Mouse (Mus musculus) layer of hippocampus, adult 8-10 months (tissue): Measurements from ENCODE around the gene Gm10260. TPM values are rescaled to one million over a fixed set of nuclear protein-coding genes. Genes with fewer than 3 reads are reported as not detected.

ENCODE experiments used
- DNase-seq, 2 experiments: peaks; one replicate each; pipeline ENCODE4 v3.0.0; 2022; ENCODE audit warnings: low spot score in 2 of 2
- total RNA-seq, 4 experiments: library from RNA; stranded (reverse); gene quantifications; 2 replicates each; pipeline ENCODE4 v1.2.4; 2022

Gm10260 gene
- 10 to 100 TPM; 68.0 to 99.9 (median 83.6) TPM for total RNA-seq

DNA sequence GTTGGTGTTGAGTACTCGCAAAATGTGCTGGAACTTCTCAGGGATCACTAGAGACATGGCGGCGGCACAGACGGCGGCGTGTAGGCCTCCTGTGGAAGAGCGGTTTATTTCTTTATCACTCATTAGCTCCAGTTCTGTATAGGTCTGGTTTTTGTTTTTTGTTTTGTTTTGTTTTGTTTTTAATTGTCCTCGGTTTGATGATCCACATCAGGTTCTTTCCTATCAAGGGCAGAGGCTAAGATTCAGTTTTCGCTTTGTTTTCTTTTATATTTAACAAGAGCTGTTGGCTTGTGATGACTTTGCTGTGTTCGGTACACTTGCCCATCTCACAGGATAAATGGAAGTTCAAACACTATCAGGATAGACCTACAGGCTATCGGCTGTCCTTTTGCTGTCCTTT, at the start of gene Gm10260:
Gene Gm10260, minus strand, starts transcription at position 101 of the 400 bp plus-strand sequence.
- no peak for DNase-seq

DNA sequence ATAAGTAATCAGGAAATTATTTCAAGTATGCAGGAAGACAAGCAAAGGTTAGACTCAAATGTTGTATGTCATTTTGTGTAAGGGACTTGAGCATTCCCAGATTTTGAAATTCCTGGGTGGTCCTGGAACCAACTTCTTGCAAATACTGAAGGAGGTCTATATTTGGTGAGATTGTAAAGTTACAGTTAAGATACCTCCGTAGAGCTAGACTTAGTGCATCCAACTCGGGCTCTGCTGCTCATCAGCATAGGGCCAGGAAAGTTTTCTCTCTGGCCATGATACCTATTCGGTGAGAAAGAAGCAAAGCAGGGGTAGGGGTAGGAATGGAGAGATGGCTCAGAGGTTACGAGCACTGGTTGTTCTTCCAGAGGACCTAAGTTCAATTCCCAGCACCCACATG, 49.4 kb upstream of the Gm10260 start:
- no peak for DNase-seq

DNA sequence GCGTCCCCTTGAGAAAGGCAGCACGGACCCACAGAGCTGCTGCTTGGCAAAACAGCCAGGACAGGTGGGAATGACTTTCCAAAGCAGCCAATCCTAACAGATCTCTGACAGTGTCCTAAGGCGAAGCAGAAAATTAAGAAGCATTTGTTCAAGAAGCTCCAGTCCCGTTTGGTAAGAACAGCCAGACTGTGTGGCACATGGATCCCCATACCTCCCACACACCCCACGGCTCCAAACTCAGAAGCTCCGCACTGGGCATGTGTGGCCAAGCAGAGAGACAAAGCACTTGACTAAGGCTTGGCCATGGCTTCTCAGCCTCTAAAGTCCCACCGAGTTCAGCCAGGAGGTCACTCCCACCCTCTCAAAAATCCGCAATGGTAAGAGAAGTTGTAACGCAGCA, 45.5 kb upstream of the Gm10260 start:
- DNase-seq: peak; percentile 64 to 66

DNA sequence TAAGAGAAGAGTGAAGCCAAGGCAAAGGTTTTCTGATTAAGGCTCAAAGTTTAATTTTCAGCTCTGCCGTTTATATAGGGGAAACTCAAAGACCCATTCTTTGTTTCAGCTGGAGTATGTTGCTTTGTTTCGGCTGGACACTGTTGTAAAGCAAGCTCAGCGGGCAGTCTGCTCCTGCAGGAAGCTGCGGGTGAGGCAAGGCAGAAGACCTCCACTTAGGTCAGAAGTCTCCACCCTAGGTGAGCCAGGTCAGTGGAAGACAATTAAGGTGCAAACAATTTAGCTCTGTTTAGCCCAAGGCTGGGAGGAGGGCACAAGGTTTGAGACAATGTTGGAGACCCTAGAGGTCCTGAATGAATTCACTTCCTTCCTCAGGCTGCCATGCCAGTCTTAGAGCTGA, 42.0 kb upstream of the Gm10260 start:
- no peak for DNase-seq

DNA sequence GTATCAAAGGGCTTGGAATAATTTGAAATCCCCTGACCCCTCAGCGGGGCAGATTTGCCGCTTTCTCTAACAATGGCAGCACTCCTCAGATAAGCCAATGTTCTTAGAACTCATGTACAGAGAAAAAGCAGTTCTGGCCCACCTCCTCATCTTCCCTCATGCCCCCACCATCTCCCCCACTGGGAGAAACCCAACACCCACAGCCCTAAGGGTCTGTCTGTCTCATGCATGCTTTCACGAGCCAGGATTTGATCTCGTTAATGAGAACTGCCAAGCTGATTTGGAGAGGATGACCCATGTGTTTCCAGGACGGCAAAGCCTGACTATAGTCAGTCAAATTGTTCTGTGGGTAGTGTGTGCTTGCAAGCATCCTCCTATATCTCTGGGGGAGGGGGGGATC, 37.0 kb upstream of the Gm10260 start:
- no peak for DNase-seq

DNA sequence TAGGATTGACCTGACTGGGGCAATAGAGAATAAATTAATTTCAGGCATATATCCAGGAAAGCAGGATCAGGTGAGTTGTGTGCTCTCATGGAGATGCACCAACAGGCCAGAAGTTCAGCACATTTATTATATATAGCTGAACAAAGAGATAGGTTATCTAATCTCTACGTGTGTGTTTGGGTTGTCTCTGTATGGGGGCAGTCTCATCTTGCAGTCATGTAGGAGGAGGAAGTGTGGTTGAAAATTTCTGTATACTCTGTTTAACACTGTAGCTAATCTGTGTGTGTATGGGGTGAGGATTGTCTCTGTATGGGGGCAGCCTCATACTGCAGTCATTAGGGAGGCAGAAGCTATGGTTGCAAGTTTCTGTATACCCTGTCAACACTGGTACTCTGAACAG, 34.3 kb upstream of the Gm10260 start:
- no peak for DNase-seq

DNA sequence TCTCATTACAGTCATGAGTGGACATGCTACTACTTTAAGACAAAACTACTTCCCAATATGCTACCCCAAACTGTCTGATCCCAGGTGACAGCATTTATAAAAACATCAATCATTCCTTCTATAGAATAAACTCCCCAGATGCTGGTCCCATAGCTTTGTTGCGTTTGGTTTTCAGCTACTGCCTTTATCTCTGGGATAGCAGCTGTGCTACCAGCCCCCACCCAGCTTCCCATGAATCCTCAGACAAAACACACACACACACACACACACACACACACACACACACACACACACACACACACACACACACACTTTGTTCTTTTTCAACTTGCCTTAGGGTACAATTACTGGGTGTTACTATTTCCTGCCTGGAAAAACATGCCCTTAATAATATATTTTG, 33.5 kb upstream of the Gm10260 start:
- no peak for DNase-seq

DNA sequence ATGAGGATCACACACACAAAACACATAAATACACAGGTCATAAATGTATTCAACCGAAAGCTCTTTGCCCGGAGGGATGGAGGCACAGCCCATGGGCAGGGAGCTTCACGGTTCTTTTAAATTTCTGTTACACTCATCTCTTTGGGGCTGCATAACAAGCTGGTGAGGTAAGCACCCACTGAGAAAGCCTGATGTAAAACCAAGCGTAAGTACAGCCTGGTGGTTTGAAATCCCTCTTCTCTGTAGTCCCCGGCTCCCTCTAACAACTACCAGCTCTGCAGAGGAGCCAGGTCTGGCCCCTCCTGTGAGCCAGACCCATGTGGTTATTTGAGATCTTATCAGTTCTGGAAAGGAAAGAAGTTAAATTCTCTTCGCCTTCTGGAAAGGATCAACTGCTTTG, 31.2 kb upstream of the Gm10260 start:
- no peak for DNase-seq

DNA sequence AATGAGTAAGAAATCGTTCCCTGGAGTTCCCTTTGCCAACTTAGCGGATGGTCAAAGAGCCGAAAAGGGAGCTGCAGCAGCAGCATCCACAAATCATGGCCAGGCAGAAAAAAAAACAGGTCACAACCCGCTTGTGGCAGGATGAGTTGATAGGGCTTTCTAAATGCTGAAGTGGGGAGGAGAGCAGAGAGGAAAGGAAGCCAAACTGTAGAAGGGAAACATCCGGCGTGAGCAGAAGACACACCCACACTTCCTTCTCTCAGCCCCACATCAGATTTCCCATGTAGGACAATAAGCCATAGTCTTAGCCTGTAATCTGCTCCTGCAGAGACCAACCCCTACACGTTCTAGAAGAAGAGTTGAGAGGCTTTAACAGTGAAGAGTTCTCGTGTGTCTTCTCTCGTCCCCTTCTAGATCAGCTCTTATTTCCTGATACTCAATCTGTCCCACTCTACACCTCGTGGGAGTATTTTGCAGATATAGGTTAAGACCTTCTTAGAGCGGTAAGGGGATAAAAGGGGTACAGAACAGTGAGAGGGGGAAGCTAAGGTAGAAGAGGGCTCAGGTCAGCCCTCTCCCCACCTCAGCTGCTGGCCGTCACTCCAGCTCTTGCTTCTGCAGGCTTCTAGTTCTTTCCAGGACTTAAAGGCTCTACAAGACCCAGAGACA, 29.5 kb upstream of the Gm10260 start:
- no peak for DNase-seq

DNA sequence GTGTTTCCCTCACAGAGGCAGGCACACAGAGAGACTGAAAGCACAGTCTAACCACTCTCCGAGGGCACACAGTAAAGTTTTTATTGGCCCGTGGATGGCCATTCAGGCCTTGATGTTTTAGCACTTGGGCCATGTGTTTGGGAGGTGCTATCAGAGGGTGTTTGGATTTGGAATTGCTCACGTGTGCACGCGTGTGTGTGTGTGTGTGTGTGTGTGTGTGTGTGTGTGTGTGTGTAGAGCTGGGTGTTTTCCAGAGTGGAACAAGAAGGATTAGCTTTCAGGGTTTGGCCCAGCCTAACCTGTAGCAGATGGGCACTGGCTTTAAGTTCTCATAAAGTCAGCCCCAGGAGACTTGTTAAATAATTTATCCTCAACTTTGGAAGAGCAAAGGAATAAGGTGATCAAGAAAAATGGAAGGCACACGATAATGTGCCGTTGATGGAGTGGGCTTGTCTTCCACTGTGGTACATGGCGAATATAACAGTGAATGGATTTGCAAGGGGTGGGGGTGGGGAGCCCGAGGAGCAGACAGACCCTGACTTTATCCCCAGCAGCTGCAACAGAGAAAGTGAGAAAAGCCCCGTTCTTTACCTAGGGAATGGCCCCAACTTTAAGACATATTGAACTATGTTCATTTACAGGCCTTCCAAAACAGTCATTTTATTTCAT, 24.9 kb upstream of the Gm10260 start:
- DNase-seq: no peak

DNA sequence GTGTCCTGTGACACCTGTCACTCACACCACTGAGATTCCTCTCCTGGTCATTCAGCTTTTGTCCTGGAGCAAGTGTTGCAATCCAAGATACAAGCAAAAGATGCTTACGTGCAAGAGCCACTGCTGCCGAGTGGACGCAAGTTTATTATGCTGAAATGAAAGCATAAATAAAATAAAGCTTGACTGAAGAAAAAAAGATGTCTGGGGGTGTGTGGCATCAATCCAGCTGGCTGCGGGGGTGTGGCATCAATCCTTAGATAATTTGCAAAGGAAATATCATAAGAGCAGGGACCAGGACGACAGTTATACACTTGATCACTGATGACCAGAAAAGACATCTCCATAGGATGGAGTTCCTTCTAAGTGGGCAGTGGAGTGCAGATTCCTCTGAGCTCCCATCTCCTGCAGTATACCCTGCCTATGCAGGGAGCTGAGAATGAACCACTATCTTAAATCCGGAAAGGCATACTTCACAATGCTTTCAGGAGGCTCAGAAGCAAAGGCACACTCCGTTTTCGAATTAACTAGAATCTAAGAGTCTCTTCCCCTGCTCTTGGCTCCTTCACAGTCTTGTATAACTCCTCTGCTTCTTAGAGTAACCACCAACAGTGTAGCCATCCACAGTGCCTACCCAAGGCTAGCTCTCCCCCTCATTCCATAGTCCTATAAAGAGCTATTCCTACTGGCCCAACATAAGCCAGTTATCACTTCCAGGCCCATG, 23.2 kb upstream of the Gm10260 start:
- DNase-seq: peak in 1 of 2 experiments; percentile 38

DNA sequence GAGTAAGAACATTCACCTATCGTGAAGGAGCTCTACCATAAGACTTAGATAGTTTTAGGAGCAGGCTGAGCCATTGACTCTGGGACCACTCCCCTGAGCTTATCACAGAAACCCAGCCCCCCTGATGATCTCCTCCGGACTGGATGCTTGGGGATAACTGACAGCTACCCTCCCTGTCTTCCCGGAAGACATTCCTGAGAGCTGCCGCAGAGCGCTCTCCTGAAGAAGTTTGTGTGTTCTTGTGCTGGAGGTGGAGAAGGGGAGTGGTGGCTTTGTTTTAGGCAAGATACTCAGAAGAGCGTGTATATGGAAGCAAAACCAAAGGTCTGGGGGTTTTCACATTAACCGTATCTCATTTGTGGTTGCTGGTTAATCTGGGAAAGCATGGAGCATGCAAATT, 21.6 kb upstream of the Gm10260 start:
- no peak for DNase-seq

DNA sequence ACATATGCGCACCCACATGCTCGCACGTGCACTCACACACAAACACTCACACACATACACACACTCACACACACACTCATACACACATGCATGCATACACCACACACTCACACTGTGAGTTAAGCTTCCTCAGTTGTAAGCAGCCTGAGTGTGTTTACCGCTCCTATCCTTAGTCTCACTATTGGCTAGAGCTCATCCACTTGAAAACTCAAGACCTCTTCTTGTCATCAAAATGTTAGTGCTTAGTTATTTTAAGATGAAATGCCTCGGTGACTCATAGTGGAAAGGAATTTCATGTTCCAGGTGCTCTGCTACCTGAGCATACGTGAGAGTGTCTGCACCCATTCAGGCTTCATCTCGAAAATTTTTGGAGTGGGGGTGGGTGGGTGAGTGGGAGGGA, 21.2 kb upstream of the Gm10260 start:
- no peak for DNase-seq

DNA sequence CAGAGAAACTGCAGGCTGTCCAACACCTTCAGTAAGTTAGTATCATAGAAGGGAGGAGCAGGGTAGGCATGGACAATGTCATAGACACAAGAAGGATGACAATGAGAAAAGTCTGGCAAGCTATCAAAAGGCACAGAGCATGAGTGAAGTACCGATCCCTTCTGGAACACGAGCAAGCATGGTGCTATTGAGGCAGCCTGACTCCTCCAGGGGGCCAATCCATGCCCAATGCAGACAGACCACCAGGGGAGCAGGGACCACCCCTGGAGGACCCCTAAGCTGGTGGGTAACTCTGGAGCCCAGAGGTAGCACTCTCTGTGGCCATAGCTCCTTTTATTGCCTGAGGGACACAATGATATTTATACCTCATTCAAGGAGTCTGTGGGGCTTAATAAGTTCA, 20.1 kb upstream of the Gm10260 start:
- DNase-seq: no peak

DNA sequence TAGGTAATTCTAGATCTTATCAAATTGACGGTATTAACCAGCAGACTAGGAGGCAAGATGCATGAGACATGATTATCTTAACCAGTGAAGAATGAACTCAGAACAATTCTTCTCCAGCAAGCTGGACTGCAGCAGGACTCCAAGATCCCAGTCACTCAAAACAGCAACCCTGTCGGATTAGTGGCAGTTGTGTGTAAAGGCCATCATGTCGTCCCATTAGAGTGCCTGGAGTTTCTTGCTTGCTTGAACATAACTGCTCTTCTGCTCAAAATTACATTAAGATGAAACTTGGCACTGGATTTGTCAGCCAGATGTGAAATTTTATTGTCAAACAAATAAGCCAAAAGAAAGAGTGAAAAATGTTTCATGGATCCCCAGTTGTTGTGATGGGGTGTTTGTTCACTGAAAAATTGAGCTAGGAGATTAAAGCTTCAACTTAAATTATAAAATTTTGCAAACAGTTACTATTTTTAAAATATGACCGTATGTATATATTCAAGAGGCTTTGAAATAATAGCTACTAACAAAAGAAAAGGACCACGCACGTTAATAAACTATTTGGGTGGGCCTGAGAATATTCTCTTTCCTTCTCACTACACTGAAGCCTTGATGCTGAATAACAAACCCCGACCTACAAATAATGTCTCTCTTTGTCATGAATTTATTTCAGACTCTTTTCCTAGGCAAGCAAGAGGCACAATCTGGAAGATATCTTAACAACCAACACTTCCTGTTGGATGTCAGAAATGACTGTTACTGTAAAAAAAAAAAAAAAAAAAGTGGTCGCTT, 19.4 kb upstream of the Gm10260 start:
- no peak for DNase-seq

DNA sequence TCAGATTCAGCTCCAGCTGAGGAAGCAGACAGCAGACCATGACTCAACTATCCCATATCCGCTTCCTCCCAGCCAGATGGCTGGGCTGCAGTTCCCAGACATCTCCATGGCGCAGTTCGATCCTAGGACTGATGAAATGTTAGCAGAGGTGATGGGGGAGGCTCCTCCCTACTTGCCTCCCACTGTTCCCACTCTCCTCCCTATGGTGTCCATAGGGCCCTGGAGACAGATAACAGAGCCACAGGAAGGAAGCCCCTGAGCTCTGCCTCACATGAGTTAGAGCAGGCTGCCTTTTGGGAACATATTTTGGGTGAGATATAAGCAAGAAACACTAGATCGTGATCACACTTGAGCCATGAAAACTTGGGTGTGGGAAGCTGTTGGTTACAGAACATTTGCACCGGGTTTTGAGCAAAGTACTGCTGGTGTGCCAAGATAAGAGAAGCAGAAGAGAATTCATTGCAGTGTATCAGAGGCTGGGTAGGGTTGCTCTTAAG, 18.3 kb upstream of the Gm10260 start:
- DNase-seq: peak in 1 of 2 experiments; percentile 16

DNA sequence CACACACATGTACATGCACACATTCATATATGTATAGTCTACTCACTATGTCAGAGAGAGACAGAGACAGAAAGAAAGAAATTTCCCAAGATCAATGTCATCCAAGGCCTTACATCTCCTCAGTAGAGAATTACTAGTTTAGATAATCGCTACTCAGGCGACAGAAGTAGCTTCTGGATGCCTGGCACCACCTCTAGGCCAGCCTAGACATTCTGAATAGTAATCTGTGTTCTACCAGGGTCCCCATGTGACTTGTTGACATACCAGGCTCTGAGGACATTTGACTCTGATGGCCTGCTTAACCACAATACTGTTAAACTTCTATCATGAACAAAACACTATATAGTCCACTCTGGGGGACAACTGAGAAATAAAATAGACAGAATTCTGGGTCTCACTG, 17.2 kb upstream of the Gm10260 start:
- no peak for DNase-seq

DNA sequence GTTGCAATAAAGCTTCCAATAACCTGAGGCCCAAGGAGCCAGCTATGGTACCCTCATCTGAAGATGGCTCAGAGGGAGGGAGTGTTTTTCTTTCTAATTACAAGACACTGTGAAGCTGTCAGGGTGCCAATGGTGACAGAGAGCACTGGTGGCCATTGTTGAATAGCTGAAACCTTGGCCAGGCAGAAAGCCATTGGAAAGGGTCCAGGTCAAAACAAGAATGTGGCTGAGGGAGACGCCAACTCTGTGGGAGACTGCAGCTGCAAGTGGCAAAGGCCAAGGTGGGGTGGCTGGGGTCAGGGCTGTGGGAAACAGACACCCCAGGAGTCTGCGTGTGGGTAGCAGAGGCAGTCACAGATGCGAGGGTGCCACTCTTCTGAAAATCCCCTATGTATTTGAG, 16.3 kb upstream of the Gm10260 start:
- DNase-seq: peak; percentile 27 to 29

DNA sequence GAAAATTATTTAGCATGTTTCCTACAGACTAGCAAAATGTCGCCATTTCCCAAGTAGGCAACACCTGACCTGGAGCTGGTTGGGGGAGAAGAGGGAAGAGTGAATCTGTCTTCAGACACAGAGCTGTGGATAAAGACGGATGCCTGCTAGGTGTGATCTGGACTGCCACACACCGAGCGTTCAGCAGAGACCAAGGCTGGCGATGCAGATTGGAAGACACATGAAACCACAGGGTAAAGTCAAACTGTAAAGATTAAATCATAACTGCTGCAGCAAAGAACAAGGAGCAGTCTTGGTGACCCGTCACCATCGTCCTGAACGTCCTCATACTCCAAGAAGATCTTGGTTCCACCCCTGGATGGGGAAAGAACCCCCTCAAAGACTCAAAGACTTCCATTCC, 15.5 kb upstream of the Gm10260 start:
- DNase-seq: no peak

DNA sequence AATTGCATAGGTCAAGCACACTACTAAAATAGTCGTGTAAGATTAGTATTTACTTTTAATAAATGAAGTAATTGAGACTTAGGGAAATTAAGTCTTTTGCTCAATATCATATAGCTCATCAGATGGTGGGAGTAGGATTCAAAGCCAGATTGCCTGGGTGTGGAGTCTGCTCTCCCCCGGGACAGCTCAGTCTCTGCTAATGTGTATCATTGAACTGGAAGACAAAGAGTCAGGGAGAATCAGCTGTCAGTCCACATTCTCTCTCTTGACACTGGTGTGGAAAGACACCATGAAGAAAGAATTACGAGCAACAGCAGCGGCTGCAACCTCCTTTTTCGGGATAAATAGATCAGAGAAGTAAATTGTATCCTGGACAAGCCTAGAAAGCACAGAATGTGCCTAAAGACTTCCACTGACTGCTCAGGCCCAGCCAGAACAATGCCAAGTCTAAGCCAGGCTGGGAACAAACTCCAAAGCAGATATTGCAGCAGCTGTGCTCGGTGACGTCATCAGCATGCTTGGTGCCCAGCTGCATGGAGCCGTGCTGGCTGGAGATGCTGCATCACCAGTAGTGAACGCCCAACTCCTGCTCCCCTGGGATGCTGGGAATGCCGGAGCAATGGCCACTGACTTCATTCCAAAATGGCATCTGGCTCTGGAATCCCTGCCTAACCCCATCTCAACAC, 14.5 kb upstream of the Gm10260 start:
- DNase-seq: peak; percentile 66 to 69

DNA sequence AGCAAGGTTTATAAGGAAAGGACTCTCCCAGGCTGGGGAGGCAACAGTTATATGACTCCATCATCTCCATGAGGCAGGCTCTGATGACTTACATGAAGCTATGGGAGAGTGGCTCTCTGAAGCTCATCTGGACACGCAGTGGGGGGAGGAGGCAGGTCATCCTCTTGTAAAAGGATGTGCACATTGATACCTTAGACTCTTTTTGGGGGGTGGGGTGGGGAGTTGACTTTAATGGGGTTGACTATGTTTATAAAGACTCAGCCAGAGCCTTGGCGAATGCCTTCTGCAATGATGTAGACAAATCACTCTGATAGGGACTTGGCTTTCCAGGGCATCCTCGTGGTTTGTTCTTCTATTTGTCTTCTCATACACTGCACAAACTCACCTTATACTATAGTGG, 8.8 kb upstream of the Gm10260 start:
- no peak for DNase-seq
